Mouse (Mus musculus) kidney, adult 2 months (tissue): Measurements from ENCODE around the gene Hexa.

Experiments used
- CTCF ChIP-seq: fragments of 200-500 bp; conservative IDR thresholded peaks from 2 replicates; pipeline ENCODE4 v1.5.1; 2011; ENCODE audit warnings: low read depth, mild to moderate bottlenecking, control low read depth, low read length, moderate library complexity, mixed read lengths; ENCODE audit not compliant: insufficient read depth, insufficient read length
- POLR2A ChIP-seq: fragments of 200-500 bp; IDR thresholded peaks from one replicate; pipeline ENCODE4 v1.6.1; 2011; ENCODE audit warnings: low read depth, low read length, control low read depth

DNA sequence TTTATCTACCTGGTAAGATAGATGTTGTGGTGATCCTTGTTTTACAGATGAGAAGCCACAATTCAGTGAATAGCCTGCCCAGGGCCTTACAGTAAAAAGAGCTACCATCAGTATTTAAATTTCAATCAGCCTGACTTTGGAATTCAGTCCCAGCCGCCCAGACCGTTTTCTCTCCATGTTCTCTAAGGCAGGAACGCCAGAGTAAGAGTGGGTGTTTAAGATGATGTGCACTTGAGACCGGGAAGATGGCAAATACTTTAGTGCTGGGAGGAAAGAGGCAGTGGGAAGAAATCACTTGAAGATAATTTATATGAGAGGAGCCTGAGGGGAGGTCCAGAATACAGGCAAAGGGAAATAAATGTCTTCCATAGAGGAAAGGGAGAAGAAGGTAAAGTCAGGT is 10.7 kb downstream of the Hexa start:
- TF ChIP-seq CTCF (no peak), POLR2A (no peak)
